Mouse (Mus musculus): ENCODE data around the gene Rsph1.

The Rsph1 gene

GRCm38 (mm10) chr17:31253951-31254350, 23.2 kb downstream of the Rsph1 start:
- DNase-seq: no peak

DNA sequence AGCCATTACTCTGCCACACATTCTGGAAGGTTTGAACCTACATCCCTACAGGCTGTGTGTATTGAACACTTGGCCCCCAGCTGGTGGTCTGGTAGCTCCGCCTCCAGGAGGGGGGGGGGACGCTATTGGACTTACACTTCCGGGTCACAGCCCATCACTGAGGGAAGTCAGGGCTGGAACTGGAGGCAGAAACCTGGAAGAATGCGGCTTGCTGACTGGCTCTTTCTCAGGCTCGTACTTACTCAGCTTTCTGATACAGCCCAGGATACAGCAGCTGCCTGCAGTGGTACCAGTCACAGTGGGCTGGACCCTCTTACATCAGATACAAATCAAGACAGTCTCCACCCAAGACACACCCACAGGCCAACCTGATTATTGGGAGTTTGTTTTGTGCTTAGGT, 30.0 kb downstream of the Rsph1 start:
- no peak for DNase-seq

GRCm38 (mm10) chr17:31245321-31245720, 31.9 kb downstream of the Rsph1 start:
- DNase-seq: no peak

GRCm38 (mm10) chr17:31242764-31243163, 34.4 kb downstream of the Rsph1 start:
- DNase-seq: no peak

DNA sequence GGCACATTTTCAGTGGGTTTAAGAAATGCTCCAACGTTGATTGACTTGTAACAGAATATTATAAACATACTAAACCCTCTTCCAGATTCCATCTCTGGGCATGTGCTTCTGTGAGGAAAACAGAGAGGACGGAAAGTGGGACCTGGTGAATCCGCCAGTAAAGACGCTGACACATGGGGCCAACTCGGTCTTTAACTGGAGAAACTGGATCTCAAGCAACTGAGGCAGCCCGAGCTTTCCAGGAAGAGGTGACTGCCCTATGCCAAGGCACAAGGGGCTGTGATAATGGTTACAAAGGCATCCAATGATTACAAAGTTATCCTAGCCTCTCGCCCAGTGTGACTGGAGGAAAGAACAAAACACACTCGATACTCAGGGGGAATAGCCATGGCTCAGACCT, 36.0 kb downstream of the Rsph1 start:
- DNase-seq: no peak

GRCm38 (mm10) chr17:31238234-31239020, 38.8 kb downstream of the Rsph1 start:
- no peak for DNase-seq

- DNase-seq: no peak
These were observed 41.3 kb downstream of the Rsph1 start for GRCm38 (mm10) chr17:31235915-31236314.

GRCm38 (mm10) chr17:31232251-31233010, 44.8 kb downstream of the Rsph1 start:
- DNase-seq: no peak

- no peak for DNase-seq
These were observed 45.4 kb downstream of the Rsph1 start for GRCm38 (mm10) chr17:31231780-31232179.

DNA sequence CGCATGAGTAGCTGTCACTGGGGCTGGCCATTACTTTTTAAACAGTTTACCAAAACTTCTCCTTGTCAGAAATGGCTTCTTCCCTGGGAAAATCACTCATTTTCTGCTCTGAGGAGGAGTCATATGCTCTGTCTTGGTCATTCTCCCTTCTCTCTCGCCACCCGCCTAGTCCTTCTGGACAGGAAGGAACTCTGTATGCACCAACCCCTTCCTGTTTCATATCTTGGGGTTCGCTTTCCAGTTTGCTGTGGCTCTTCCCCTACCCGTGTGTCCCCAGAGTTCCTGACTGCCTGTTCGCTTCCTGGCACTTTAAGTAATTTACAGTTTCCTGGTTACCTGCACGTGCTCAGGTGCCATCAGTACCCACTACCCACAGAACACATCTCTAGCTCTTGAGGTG, 50.3 kb downstream of the Rsph1 start:
- no peak for DNase-seq

DNA sequence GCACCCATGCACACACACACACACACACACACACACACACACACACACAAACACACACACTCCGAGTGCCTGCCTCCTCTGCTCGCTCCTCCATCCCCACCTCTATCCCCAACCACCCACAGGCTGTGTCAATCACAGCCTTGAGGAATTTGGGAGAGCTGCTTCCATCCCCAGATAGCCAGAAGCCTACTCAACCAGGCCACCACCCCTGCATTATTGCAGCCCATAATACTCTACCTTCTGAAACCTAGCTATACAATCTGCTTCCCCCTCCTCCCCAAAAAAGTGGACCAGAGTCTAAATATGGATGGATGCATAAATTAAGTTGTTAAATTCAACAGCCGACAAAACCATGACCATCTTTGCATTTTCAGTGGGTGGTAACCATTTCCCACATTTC, 50.8 kb downstream of the Rsph1 start:
- no peak for DNase-seq

- DNase-seq: no peak
These were observed 52.6 kb downstream of the Rsph1 start for GRCm38 (mm10) chr17:31224591-31224990.

- peak; percentile 22 to 40 for DNase-seq
These were observed 53.3 kb downstream of the Rsph1 start for GRCm38 (mm10) chr17:31223835-31224234.

GRCm38 (mm10) chr17:31222810-31223310, 54.3 kb downstream of the Rsph1 start:
- DNase-seq: no peak

- DNase-seq: peak in 1 of 2 experiments; percentile 18
These were observed 60.9 kb downstream of the Rsph1 start for GRCm38 (mm10) chr17:31216068-31216955.

DNA sequence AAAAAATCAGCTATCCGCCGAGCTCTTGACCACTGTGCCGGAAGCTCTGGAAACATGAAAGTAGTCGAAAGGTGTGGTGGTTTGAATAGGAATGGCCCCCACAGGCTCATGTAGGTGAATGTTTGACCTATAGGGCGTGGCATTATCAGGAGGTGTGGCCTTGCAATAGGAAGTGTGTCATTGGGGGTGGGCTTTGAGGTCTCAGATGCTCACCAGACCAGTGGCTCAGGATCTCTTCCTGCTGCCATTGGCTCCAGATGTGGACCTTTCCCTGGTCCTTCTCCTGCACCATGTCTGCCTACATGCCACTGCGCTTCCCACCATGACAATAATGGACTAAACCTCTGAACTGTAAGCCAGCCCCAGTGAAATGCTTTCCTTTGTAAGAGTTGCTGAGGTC, 65.3 kb downstream of the Rsph1 start:
- no peak for DNase-seq

- peak in 1 of 2 experiments; percentile 7 for DNase-seq
These were observed 66.9 kb downstream of the Rsph1 start for GRCm38 (mm10) chr17:31210299-31210698.

DNA sequence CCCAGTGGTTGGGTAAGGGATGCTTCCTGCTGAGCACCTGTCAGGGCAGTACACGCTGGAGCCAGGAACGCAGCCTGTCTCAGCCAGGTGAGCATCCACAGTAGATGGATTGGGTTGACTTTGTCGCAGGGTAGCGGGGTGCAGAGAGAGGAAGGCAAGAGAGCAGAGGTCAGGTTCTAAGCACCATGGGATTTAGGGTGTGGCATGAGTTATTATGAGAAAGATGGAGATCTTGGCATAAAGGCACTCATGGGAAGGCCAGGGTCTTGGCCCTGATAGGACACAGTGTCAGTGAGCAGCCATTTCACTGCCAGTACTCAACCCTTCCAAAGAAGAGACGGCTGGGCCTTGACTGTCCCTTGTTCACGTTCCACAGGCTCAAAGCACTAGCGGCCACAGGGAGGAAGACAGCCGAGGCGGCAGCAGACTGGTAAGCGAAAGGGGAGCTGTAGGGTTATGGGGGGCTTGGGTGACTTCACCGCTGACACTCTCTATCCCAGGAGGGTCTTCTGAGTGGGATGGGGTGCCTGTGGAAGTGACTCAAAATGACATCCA, 67.7 kb downstream of the Rsph1 start:
- DNase-seq: peak in 1 of 2 experiments; percentile 13

DNA sequence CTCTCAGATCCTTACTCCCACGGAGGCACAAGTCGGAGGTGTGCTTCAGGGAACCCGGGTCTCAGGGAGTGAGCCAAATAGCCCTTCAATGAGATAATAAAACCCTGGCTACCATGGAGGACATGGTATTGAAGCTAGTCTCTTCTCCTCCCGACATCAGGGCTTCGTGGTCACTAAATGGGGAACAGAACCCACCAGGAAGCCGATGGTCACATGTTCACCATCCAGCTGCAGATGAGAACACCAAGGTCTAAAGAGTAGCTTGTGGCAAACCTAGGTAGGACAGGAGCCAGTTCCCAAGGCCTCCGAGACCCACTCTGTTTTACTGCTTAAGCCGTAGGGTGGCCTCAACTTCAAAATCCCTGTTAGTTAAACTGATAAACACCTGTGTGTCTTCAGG, 68.5 kb downstream of the Rsph1 start:
- DNase-seq: peak in 1 of 2 experiments; percentile 6

DNA sequence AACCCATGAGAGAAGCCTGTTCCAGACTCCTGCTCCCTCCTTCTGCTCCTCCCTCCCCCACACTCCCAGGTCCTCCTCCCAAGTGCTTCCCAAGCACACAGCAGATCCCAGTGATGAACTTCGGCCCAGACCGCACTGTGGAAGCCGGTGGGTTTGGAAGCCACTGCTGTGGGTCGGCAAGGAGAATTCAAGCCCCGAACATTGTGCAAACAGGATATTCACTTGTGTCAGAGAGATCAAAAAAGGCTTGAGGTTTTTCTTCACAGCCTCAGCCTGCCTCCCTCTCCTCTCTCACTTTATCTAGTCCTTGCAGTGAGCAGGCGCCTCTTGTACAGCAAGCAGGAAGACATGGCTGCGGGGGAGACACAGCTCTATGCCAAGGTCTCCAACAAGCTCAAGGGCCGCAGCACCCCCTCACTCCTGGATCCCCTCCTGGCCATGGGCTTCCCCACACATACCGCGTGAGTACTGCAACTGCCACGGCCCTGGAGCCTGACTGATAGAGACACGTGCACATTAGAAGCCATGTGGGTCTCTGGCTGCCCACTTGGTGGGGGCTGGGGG, 69.3 kb downstream of the Rsph1 start, which contains the start of gene Ubash3a:
TSS of gene Ubash3a (plus strand) at position 103 of the 564 bp plus-strand sequence.
- DNase-seq: peak in 1 of 2 experiments; percentile 17
